20 mouse cellular contexts compared by ENCODE assay signal in genomic region chr9:56244336-56244735, GRCm38 (mm10).
DNase-seq lines count a peak whose midpoint lies in the region; ATAC-seq and TF ChIP-seq lines count a peak whose summit lies in the region.
"Had no signal": no experiment of that assay in that cellular context is flagged by ENCODE, and none has a peak within 500 bp of the region (broad histone marks: within the 10 kb centered on the region; RNA-seq: fewer than 3 reads in every experiment).

No protein-coding gene starts in this region.

- peaks cover 4% of the 10 kb centered on the region; the same call in 1 of the 2 replicates for H3K36me3 ChIP-seq in intestine, embryonic 16.5 days (ENCODE audit: control insufficient read depth, insufficient read depth, low read length)
- 0 out of 2 replicates have a peak, but pooled peaks cover 8% of the 10 kb centered on the region for H3K36me3 ChIP-seq in stomach, embryonic 16.5 days (ENCODE audit: control insufficient read depth, insufficient read depth, low read length)
- no peaks in the 10 kb centered on the region for H3K36me3 ChIP-seq in kidney, adult 2 months (ENCODE audit: control insufficient read depth, insufficient read depth, low read length)

- H3K4me2 ChIP-seq in intestine, embryonic 16.5 days (ENCODE audit: low read depth, low read length), result 0 out of 2 replicates have a peak overlapping the region, but pooled peaks have one; percentile 30
- peak overlapping the region; percentile 13; the same call in 1 of the 2 replicates for H3K4me2 ChIP-seq in stomach, embryonic 16.5 days (ENCODE audit: low read depth, low read length)
- H3K4me2 ChIP-seq: hindbrain, embryonic 13.5 days had no signal

- no peak for TF ChIP-seq POLR2A in kidney, adult 2 months (IDR thresholded peaks at IDR 0.05; ENCODE audit: low read depth, low read length)

- H3K9me3 ChIP-seq in intestine, embryonic 16.5 days (ENCODE audit: control insufficient read depth, low read length), result no peaks in the 10 kb centered on the region
- no peaks in the 10 kb centered on the region for H3K9me3 ChIP-seq in stomach, embryonic 16.5 days (replicated peaks; ENCODE audit: control insufficient read depth, low read length)
- H3K9me3 ChIP-seq: embryonic facial prominence, embryonic 10.5 days; forebrain, embryonic 10.5 days; heart, embryonic 10.5 days; hindbrain, embryonic 13.5 days had no signal

- peak overlapping the region; percentile 81 for H3K27ac ChIP-seq in intestine, embryonic 16.5 days (ENCODE audit: low read length)
- H3K27ac ChIP-seq in stomach, embryonic 16.5 days (ENCODE audit: low read length), result no peak overlapping the region
- H3K27ac ChIP-seq in kidney, adult 2 months (ENCODE audit: insufficient read depth, low read depth, low read length), result no peak overlapping the region
- H3K27ac ChIP-seq: embryonic facial prominence, embryonic 10.5 days; forebrain, embryonic 10.5 days; gastrocnemius, adult 2 months; heart, embryonic 10.5 days; hindbrain, embryonic 13.5 days had no signal

- 50% methylated on average over 8 of the region's 8 CpGs for WGBS in intestine, embryonic 16.5 days
- WGBS in stomach, embryonic 16.5 days, result 59% methylated on average over 8 of the region's 8 CpGs
- WGBS in kidney, adult 2 months, result 91% methylated on average over 8 of the region's 8 CpGs

- peak; percentile 56 for DNase-seq in NIH3T3 (ENCODE audit: low read depth)
- no peak for DNase-seq in thymus, postnatal 25 days
- no peak for DNase-seq in kidney, adult 2 months
- no peak for DNase-seq in heart, adult 11 months
- DNase-seq: adrenal gland, adult 2 months; adrenal gland, postnatal 25 days; cerebellum, adult 2 months; cerebellum, postnatal 10 days; gastrocnemius, adult 2 months; gastrocnemius, postnatal 25 days; heart, postnatal 10 days had no signal

- H3K4me1 ChIP-seq in intestine, embryonic 16.5 days (ENCODE audit: control insufficient read depth, insufficient read depth, low read length), result peaks cover 22% of the 10 kb centered on the region
- peaks cover 6% of the 10 kb centered on the region; the same call in 1 of the 2 replicates for H3K4me1 ChIP-seq in stomach, embryonic 16.5 days (ENCODE audit: control insufficient read depth, insufficient read depth, low read length)
- H3K4me1 ChIP-seq in kidney, adult 2 months (ENCODE audit: control insufficient read depth, insufficient read depth, low read length), result no peaks in the 10 kb centered on the region
- H3K4me1 ChIP-seq: hindbrain, embryonic 13.5 days had no signal

- H3K4me3 ChIP-seq in intestine, embryonic 16.5 days (ENCODE audit: low read length), result no peak overlapping the region
- no peak overlapping the region for H3K4me3 ChIP-seq in stomach, embryonic 16.5 days (replicated peaks; ENCODE audit: low read length)
- no peak overlapping the region for H3K4me3 ChIP-seq in kidney, adult 2 months (ENCODE audit: insufficient read depth, low read depth, low read length)
- H3K4me3 ChIP-seq: embryonic facial prominence, embryonic 10.5 days; erythroblast, embryonic 14.5 days; forebrain, embryonic 10.5 days; gastrocnemius, adult 2 months; heart, embryonic 10.5 days; hindbrain, embryonic 13.5 days had no signal

- peak overlapping the region; percentile 14; the same call in 1 of the 2 replicates for H3K9ac ChIP-seq in intestine, embryonic 16.5 days (ENCODE audit: low read depth, low read length)
- no peak overlapping the region for H3K9ac ChIP-seq in stomach, embryonic 16.5 days (ENCODE audit: low read length)
- H3K9ac ChIP-seq: hindbrain, embryonic 13.5 days had no signal

- no peaks in the 10 kb centered on the region for H3K27me3 ChIP-seq in intestine, embryonic 16.5 days (replicated peaks; ENCODE audit: control insufficient read depth, insufficient read depth, low read length)
- H3K27me3 ChIP-seq in stomach, embryonic 16.5 days (ENCODE audit: control insufficient read depth, insufficient read depth, low read length), result no peaks in the 10 kb centered on the region
- H3K27me3 ChIP-seq in kidney, adult 2 months (replicated peaks; ENCODE audit: control insufficient read depth, insufficient read depth, low read length), result no peaks in the 10 kb centered on the region
- H3K27me3 ChIP-seq: CH12.LX; hindbrain, embryonic 13.5 days had no signal

- no peak for TF ChIP-seq CTCF in kidney, adult 2 months (conservative IDR thresholded peaks at IDR 0.05; ENCODE audit: insufficient read depth, insufficient read length, low read depth, low read length)

- ATAC-seq in intestine, embryonic 16.5 days, result peak; percentile 61
- ATAC-seq in stomach, embryonic 16.5 days (ENCODE audit: insufficient read depth, low FRiP score), result no peak
- ATAC-seq: forebrain, embryonic 14.5 days had no signal
